Mouse (Mus musculus) heart, embryonic 16.5 days (tissue): ENCODE data around the gene Tns3. TPM values are rescaled to one million over a fixed set of nuclear protein-coding genes. Genes with fewer than 3 reads are reported as not detected.

Source experiments
- ATAC-seq: fragments of 200-750 bp; cut with Nextera tagmentation; replicated peaks from 2 replicates; pipeline ENCODE4 v1.8.0; 2017; ENCODE audit warnings: moderate number of reproducible peaks; ENCODE audit not compliant: insufficient read depth, low FRiP score; ENCODE audit errors: extremely low read depth
- H3K27ac ChIP-seq: fragments of 300-500 bp; sonication (generic); 2 replicates; pipeline ENCODE4 v1.5.1; 2014; ENCODE audit warnings: mild to moderate bottlenecking, low read length, control low read depth, moderate library complexity
- H3K27me3 ChIP-seq: fragments of 300-500 bp; sonication (generic); 2 replicates; pipeline ENCODE4 v1.6.1; 2014; ENCODE audit warnings: low read length, mixed read lengths; ENCODE audit not compliant: control insufficient read depth, insufficient read depth
- H3K36me3 ChIP-seq: fragments of 300-500 bp; sonication (generic); 2 replicates; pipeline ENCODE4 v1.6.1; 2014; ENCODE audit not compliant: control insufficient read depth, insufficient read depth
- H3K4me1 ChIP-seq: fragments of 300-500 bp; sonication (generic); 2 replicates; pipeline ENCODE4 v1.6.1; 2014; ENCODE audit warnings: low read length, mixed read lengths; ENCODE audit not compliant: control insufficient read depth, insufficient read depth
- H3K4me2 ChIP-seq: fragments of 300-500 bp; sonication (generic); 2 replicates; pipeline ENCODE4 v1.6.1; 2014; ENCODE audit warnings: low read depth, mild to moderate bottlenecking, control low read depth, low read length
- H3K4me3 ChIP-seq: fragments of 300-500 bp; sonication (generic); 2 replicates; pipeline ENCODE4 v1.5.1; 2014; ENCODE audit warnings: mild to moderate bottlenecking, control low read depth, low read length
- H3K9ac ChIP-seq: fragments of 300-500 bp; sonication (generic); 2 replicates; pipeline ENCODE4 v1.6.1; 2014; ENCODE audit warnings: low read length, control low read depth
- H3K9me3 ChIP-seq: fragments of 300-500 bp; sonication (generic); replicated peaks from 2 replicates; pipeline ENCODE4 v1.6.1; 2016; ENCODE audit warnings: low read length; ENCODE audit not compliant: control insufficient read depth
- WGBS: fragments of 180-500 bp; shearing (Covaris S2); extraction: QIAGEN DNeasy Blood & Tissue Kit; methylation state at CpG from one replicate; pipeline ENCODE4 v1.1.7; 2014; 5-methylcytosine and 5-hydroxymethylcytosine counted together
- polyA plus RNA-seq: library from polyadenylated mRNA; unstranded; fragments of >200 nt; fragmentation: Nextera tagmentation; extraction: Ambion mirVana; gene quantifications from 2 replicates; pipeline ENCODE4 v1.2.1, GENCODE M21; 2015

Tns3 gene
- polyA plus RNA-seq, 1 experiment from 2014 or later: 20.2 TPM

- Histone ChIP-seq H3K4me1 (peaks cover 13% of the 10 kb centered on the region), H3K9me3 (no peaks in the 10 kb centered on the region), H3K4me3 (no peak overlapping the region), H3K4me2 (no peak overlapping the region), H3K27ac (no peak overlapping the region), H3K9ac (no peak overlapping the region), H3K27me3 (no peaks in the 10 kb centered on the region), H3K36me3 (no peaks in the 10 kb centered on the region)
- no peak for ATAC-seq
- 77% methylated on average over 5 of the region's 5 CpGs for WGBS
Observed at GRCm38 (mm10) chr11:8632163-8632562, 32.2 kb downstream of the Tns3 start.

GRCm38 (mm10) chr11:8629862-8630390 is 34.4 kb downstream of the Tns3 start:
- no peak overlapping the region for H3K4me2 ChIP-seq
- ATAC-seq: no peak
- H3K4me3 ChIP-seq: no peak overlapping the region
- WGBS: 75% methylated on average over 8 of the region's 8 CpGs
- no peak overlapping the region for H3K9ac ChIP-seq
- H3K27me3 ChIP-seq: no peaks in the 10 kb centered on the region
- no peak overlapping the region for H3K27ac ChIP-seq
- H3K4me1 ChIP-seq: peaks cover 19% of the 10 kb centered on the region
- no peaks in the 10 kb centered on the region for H3K36me3 ChIP-seq
- H3K9me3 ChIP-seq: no peaks in the 10 kb centered on the region

DNA sequence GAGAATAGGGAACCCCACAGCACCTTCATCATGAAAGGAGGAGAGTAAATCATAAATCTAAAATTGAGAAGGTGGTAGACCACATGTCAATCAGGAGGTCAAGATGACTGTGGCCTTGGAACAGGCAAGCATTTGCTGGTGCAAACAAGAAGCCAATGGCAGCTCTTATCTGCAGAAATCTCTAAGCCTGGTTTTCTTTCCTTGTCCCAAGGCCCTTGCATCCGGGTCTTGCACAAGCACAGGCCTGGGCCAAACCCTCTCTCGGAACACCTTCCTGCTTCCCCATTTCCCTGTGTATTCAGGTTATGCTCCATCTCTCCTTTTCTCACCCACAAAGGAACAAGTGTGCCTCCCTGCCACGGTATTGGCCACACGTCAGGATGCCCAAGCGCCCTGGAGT is 35.0 kb downstream of the Tns3 start:
- peak overlapping the region; percentile 53 for H3K9ac ChIP-seq
- ATAC-seq: no peak
- 79% methylated on average over 5 of the region's 5 CpGs for WGBS
- no peak overlapping the region; the same call in 1 of the 2 replicates for H3K4me2 ChIP-seq
- peak overlapping the region; percentile 44; the same call in 1 of the 2 replicates for H3K27ac ChIP-seq
- no peaks in the 10 kb centered on the region for H3K27me3 ChIP-seq
- peaks cover 18% of the 10 kb centered on the region for H3K4me1 ChIP-seq
- H3K36me3 ChIP-seq: no peaks in the 10 kb centered on the region
- H3K9me3 ChIP-seq: no peaks in the 10 kb centered on the region
- H3K4me3 ChIP-seq: no peak overlapping the region

GRCm38 (mm10) chr11:8628846-8629253 is 35.5 kb downstream of the Tns3 start:
- peak overlapping the region; percentile 53 for H3K9ac ChIP-seq
- 28% methylated on average over 10 of the region's 10 CpGs for WGBS
- H3K27ac ChIP-seq: peak overlapping the region; percentile 44

DNA sequence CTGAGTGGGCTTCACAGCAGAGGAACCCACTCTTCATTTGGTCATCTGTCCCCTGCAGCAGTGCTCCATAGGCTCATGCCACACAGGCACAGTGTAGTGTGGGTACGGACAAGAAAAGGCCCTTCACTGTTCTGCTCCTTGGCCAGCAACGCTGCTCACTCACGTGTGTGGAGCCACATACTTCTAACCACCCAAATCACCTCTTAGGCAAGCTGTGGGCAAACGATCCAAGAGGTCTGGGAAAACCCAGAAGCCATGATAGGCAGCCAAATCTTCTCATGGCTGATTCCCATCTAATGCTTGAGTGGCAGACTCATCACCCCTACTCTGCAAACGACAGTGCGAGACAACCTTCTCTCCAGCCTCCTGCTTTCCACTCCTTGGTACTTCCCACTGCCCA is 37.2 kb downstream of the Tns3 start:
- H3K9ac ChIP-seq: no peak overlapping the region
- WGBS: 78% methylated on average over 6 of the region's 6 CpGs
- no peaks in the 10 kb centered on the region for H3K27me3 ChIP-seq
- H3K9me3 ChIP-seq: no peaks in the 10 kb centered on the region
- H3K4me3 ChIP-seq: no peak overlapping the region
- no peaks in the 10 kb centered on the region for H3K36me3 ChIP-seq
- no peak overlapping the region for H3K4me2 ChIP-seq
- H3K4me1 ChIP-seq: peaks cover 19% of the 10 kb centered on the region
- ATAC-seq: no peak
- no peak overlapping the region for H3K27ac ChIP-seq

More at GRCm38 (mm10) chr11:8628846-8629253, 35.5 kb downstream of the Tns3 start:
- peak overlapping the region; percentile 24 for H3K4me3 ChIP-seq
- no peaks in the 10 kb centered on the region for H3K9me3 ChIP-seq
- H3K27me3 ChIP-seq: no peaks in the 10 kb centered on the region
- ATAC-seq: 0 out of 2 replicates have a peak, but pooled peaks have one; percentile 12
- no peaks in the 10 kb centered on the region for H3K36me3 ChIP-seq
- H3K4me2 ChIP-seq: peak overlapping the region; percentile 61
- H3K4me1 ChIP-seq: peaks cover 17% of the 10 kb centered on the region

- H3K9me3 ChIP-seq: no peaks in the 10 kb centered on the region
- H3K4me1 ChIP-seq: peaks cover 19% of the 10 kb centered on the region
- no peak overlapping the region for H3K9ac ChIP-seq
- WGBS: 90% methylated on average over 6 of the region's 6 CpGs
- no peaks in the 10 kb centered on the region for H3K27me3 ChIP-seq
- ATAC-seq: no peak
- no peak overlapping the region for H3K27ac ChIP-seq
- H3K36me3 ChIP-seq: no peaks in the 10 kb centered on the region
- H3K4me3 ChIP-seq: no peak overlapping the region
- H3K4me2 ChIP-seq: no peak overlapping the region
Observed at GRCm38 (mm10) chr11:8626715-8627114, 37.6 kb downstream of the Tns3 start.

GRCm38 (mm10) chr11:8625915-8626604 is 38.3 kb downstream of the Tns3 start:
- Histone ChIP-seq H3K27ac (no peak overlapping the region), H3K36me3 (no peaks in the 10 kb centered on the region), H3K9me3 (no peaks in the 10 kb centered on the region), H3K4me3 (no peak overlapping the region), H3K27me3 (no peaks in the 10 kb centered on the region), H3K4me2 (no peak overlapping the region), H3K9ac (no peak overlapping the region), H3K4me1 (peaks cover 19% of the 10 kb centered on the region)
- no peak for ATAC-seq
- 75% methylated on average over 10 of the region's 10 CpGs for WGBS

- 68% methylated on average over 6 of the region's 6 CpGs for WGBS
- no peaks in the 10 kb centered on the region for H3K27me3 ChIP-seq
- H3K36me3 ChIP-seq: no peaks in the 10 kb centered on the region
- peaks cover 19% of the 10 kb centered on the region for H3K4me1 ChIP-seq
- H3K9ac ChIP-seq: no peak overlapping the region
- no peak overlapping the region for H3K4me2 ChIP-seq
- no peaks in the 10 kb centered on the region for H3K9me3 ChIP-seq
- H3K27ac ChIP-seq: no peak overlapping the region
- ATAC-seq: no peak
- H3K4me3 ChIP-seq: no peak overlapping the region
Observed at GRCm38 (mm10) chr11:8625451-8625850, 38.9 kb downstream of the Tns3 start.

- Histone ChIP-seq H3K9ac (peak overlapping the region; percentile 90), H3K4me1 (peaks cover 19% of the 10 kb centered on the region), H3K4me3 (peak overlapping the region; percentile 84), H3K9me3 (no peaks in the 10 kb centered on the region), H3K27ac (peak overlapping the region; percentile 56), H3K27me3 (no peaks in the 10 kb centered on the region), H3K4me2 (peak overlapping the region; percentile 100), H3K36me3 (no peaks in the 10 kb centered on the region)
- ATAC-seq: peak; percentile 69
- WGBS: under 1% methylated on average over 74 of the region's 74 CpGs
Observed at GRCm38 (mm10) chr11:8624179-8624886, 40.0 kb downstream of the Tns3 start.
